Mouse (Mus musculus) right cerebral cortex, adult 2 months (tissue): ENCODE data around the gene Otogl.
"Not testable (repeated sequence)": the region's sequence is repeated elsewhere in the genome, so short reads cannot be mapped to it uniquely, and the experiment has no call there.

ENCODE experiments used
- DNase-seq, 2 experiments: peaks; one replicate each; pipeline ENCODE4 v3.0.0; 2021 to 2022; ENCODE audit warnings: low spot score in 2 of 2

Gene Otogl

DNA sequence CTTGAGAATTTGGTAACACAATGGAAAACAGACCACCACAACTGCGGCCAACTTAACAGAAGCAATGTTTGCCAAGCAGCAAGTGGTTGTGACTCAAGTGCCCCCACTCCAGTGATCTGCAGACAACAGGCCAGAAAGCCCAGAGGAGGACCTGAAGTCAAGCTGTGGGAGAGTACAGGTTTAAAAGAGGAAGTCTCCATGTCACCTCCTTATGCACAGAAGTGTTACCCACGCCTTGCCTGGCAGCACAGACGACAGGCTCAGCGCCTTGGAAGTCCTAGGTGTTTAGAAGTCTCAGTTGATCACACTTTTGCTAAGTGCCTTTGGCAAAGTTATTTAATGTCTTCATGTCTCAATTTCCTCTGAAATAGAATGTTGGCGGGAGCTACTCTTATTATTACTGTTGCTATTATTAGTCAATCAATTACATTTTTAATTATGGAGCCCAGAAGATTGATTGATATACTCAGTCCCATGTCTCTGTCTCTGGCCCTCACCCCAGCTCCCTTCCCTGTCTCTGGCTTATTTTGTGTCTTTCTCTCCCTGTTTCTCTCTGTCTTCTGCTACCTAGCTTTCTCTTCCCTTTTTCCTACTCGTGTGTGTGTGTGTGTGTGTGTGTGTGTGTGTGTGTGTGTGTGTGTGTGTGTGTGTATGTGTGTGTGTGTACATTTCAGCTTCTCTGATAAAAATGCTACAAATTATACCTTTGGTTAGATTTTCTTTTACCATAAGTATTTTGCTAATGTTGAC, 101.1 kb downstream of the Otogl start:
- no peak for DNase-seq

DNA sequence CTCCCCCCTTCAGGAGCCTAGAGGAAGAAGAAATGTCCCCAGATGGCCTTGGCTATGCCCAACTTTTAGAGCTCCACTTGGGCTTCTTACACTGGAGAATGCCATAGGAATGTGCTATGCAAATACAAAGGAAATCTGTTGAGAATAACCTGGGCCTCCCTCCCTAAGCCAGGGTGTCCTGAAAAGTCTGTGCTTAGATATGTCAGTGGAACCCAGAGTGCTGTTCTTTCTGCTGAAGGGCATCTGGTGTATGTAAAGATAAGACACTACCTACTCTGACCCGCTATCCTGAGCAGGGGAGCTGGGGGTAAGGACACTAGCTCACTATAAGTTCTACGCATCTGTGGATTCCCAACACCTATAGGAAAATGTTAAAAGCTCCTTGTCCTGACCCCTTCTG, 106.7 kb downstream of the Otogl start:
- DNase-seq = no peak

DNA sequence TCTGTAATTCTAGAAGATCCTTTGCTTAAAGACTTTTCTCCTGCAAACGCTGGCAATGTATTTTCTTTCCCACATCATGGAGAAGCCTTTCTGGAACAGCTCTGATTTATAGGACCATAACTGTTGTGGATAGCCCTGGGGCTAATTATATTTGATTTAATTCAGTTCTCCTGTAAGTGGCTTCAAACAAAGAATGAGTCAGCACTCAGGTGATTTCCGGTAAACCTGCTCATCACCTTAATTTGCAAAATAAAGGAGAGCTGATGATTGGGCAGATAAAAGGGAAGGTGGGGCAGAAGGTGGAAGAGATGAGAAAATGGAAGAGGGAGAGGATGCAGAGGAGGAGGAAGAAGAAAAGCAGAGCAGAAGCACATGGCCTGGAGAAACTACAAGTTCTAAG, 107.6 kb downstream of the Otogl start:
- not testable (repeated sequence) for DNase-seq

DNA sequence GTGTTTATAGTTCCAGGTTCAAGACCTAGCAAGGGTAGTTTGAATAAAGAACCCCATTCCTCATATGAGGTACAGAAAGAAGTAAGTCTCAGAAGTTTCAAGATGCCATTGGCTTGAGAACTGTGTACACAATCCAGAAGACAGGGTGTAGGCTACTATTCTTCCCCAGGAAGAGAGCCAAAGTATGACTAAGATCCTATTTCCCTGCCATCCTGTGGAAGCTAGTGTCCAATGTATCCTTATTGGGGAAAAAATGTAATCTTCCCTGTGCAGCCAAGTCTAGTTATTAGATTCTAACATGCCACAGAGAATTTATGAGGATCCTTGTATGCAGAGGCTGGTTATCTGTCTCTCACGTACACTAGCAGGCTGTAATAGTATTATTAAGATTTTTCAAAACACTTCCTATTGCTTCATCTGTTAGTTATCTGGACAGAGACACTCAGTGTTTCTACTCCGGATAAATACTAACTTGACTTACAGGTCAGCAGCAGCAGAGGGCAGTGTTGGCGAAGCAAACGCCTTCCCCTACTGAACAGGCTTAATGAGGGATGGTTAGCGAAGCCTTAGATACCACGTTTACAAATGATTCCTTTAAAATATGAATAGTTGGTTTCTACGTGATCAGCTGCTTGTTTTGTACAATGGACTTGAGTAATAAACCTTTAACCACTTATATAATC, 112.1 kb downstream of the Otogl start:
- DNase-seq = peak; percentile 64 to 75

DNA sequence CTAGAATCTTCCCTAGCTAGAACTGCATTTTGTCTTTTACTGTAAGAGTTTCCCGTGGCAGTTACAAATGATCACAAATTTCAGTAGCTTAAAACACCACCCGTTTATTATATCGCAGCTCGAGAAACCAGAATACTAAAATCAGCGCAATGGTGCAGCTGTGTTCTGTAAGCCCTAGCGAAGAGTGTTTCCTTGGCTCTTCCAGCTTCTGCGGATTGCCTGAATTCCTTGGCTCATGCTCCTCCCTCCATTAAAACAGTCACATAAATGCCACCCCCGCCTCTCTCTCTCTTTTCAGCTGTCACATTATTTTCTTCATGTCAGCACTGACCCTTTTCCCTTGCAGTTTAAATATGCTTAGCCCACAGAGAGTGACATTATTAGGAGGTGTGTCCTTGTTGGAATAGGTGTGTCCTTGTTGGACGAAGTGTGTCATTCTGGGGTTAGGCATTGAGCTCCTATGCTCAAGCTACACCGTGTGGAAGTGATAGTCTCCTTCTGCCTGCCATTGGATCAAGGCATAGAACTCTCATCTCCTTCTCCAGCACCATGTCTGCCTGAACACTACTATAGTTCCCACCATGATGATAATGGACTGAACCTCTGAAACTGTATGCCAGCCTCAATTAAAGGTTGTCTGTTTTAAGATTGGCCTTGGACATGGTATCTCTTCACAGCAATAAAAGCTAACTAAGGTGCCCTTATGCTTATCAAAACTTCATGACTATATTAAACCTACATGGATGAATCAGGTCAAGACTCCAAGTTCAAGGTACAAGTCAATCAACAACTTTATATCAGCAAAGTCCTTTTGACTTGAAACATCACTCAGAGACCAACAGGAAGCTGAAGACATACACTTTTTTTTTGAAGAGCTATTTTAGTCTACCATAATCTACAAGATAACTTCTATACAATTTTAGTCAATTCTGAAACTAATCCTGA, 116.8 kb downstream of the Otogl start:
- DNase-seq = no peak

DNA sequence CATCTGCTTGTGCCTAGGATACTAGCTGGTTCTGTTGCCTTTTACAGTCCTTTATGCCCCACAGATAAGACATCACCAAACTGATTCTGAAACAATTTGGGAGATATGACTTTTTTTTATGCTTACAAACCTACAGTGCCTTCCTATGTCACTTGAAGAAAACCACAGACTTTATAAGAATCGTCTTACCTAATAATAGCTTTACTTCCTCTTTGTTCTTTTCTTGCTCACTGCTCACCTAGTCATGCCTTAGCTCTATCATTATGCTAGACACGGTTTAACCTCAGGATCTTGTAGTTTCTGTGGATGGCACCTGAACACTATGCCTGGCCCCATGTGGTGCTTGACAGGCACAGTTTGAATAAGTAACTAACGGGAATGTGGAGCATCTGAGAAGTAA, 119.4 kb downstream of the Otogl start:
- no peak for DNase-seq

DNA sequence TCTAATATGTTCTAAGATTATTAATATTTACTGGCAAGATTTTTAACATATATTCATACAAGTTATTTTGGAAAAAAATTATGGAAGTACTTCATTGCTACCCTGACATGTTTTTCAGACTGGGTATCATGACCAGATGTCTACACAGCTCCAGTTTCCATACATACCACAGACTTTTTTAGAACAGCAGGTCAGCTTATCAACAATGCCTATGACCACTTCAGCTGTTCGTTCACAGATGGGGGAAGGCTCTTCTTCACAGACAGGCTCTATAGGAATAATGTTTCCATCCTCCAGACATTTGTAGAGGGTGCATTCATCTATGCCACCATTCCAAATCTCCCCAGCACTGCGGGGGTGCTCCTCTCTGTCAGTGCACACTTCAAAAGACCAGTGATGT, 132.4 kb downstream of the Otogl start:
- DNase-seq = no peak

DNA sequence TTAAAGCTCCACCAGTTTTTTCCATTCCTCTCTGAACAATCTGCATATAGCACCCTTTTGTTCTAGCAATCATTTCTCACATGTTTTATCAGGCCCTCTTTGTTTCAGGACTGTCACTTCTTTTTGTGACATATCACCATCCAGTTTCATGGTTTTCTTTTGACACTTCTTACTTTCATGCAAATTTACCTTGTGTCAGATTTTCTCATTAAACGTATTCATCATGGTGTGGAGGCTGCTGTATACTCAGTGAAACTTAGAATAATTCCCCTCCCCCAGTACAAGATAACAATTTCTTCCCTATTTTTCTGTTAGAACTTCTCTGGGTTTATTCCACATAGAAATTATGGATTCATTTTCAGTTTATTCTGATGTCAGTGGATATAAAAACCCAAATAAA, 152.3 kb downstream of the Otogl start:
- no peak for DNase-seq

DNA sequence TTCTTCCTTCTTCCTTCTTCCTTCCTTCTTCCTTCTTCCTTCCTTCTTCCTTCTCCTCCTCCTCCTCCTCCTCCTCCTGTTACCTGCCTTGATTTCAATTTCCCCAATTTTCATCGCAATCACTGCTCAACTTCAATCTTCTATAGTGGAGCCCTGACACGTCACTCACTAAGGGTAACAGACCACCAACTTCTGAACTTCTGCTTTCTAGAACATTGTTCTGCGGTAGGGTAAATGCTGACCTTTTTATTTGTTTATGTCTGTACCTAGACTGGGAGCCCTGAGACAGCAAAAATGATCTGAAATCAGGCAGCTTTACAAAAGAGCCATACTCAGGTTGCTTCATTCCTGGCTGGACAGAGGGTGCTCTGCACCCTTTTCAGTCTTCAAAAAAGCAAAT, 158.5 kb downstream of the Otogl start:
- DNase-seq = no peak

DNA sequence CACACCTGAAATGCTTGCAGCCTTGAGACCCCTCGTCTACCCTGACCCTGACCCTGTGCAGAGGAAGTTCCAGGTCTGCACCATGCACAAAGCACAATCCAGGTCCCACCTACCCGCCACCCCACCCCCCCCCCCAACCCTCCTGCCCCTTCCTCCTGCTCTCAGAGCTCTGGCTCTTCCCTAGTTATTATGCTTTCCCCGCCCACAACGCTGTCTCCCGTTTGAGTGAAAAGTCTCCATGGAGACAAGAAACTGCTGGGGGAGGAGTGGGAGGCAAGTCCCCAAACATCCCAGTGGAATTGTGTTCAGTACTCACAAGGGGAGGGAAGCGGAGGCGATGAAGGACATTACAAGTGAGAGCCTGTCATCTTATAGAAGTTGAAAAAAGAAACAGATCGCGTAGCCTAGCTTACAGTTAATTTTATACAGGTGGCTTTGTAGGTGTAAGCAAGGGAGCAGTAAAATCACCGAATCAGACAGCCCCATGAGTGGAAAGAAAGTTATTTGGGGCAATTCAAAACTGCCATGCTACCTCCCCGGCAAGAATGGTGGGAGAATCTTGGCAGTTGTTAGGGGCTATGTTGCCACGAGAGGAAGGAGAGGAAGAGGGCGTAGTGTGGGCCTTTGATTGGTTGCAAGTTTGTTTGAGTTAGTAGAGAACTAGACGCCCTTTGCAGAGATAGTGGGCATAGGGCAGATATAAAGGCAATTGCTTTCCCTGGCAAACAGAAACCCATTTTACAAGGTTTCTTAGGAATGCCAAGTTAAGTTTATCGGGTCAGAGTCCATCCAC, 159.4 kb downstream of the Otogl start:
- peak; percentile 84 to 88 for DNase-seq

DNA sequence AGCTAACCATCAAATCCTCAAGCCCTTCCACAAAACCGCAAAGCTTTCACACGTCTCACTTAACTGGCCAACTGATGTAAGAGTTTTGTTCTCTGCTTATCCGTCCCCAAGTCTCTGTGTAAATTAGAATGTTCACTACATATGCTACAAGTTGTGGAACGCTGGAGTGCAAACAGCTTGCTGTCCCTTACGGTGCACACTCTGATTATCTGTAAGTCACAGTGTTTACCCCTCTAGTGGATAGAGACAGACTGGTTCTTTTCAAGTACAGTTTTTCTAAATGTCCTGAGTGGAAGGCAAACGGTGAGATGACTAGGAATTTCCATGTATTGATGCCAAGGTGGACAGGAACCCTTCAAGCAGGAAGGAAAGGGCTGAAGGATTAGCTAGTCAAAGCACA, 160.0 kb downstream of the Otogl start:
- peak in 1 of 2 experiments; percentile 20 for DNase-seq

DNA sequence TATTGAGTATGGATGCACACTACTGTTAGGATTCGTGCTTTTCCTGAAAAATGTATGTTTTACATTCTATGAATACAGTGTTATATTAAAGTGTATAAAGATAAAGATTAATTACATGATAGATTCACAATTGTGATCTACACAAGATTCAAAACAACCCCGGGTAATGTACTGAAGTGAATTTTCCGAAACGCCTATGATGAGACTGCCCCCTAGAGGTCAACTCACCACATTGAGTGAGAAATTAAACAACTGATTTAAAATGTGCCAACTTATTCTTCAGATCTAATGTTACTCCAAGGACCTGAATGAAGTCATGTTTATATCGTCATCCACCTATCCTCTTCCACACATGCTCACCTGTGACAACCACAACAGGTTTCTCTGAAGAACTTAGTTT, 164.4 kb downstream of the Otogl start:
- DNase-seq = peak; percentile 36 to 62

DNA sequence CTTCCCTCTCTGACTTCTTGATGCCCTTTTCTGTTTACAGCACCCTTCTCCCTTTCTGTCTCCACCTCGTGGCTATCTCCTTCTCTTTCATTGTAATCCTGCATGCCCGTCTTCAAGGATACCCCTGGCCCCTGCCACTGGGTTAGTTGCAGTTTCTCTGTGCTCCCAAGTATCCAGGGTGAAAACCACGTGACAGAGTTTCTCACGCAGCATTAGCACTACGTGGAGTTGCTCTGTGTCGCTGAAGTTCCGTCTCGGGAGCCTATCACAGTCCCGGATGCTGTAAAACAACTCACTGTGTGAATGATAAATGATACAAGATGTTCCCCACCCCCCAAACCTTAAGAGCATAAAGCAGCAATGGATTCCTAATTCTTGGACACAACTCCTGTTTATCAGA, 165.2 kb downstream of the Otogl start:
- no peak for DNase-seq

DNA sequence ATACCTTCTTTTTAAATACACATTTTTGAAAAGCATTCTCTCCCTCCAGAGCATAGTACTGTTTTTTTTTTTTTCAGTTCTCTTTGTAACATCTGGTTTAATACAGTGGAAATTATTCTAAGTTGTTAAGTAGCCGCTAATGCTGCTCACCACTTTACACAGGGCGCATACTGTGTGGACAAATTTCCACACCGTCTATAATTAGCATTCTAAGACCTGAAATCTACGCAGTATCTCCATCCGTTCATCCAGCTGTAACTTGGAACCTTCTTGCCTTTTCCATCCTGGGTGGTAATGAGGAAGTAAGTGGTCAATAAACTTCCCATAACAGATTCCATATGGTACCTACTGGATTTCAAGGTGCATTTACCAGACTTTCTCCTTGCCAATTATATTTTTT, 172.1 kb downstream of the Otogl start:
- DNase-seq = no peak

DNA sequence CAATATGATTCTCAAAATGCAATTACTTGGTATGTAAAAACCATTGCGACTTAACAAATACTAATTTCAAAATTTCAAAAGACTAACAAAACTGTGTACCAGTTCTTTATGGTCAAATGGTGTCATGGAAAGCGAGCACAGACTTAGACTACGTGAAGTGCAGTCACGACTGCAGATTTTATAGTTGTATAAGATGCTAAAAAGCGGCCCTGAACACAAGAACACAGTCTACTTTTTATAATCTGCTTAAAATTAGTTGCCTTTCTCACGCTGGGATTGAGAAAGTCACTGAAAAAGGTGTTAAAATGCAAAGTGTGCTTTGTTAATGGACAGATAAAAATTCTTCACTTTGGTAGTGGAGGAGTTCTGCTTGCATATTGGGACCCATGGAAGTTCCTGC, 174.2 kb downstream of the Otogl start:
- no peak for DNase-seq

DNA sequence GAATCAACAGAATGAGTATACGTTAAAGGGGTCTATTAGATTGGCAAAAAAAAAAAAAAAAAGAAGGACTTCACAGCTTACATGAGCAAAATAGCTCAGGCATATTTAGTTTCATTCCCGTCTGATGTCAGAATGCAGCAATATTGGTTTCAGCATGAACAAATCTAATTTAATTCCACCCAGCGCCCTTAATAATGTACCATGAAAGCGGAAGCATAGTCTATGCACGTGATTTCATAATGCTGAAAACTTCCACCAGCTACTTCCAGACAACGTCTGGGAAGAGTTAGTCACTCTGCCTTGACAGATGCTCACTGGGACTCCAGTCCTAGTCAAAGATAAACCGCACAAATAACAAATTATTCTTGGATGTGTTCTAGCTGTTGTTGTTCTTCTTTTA, 176.5 kb downstream of the Otogl start:
- no peak for DNase-seq

DNA sequence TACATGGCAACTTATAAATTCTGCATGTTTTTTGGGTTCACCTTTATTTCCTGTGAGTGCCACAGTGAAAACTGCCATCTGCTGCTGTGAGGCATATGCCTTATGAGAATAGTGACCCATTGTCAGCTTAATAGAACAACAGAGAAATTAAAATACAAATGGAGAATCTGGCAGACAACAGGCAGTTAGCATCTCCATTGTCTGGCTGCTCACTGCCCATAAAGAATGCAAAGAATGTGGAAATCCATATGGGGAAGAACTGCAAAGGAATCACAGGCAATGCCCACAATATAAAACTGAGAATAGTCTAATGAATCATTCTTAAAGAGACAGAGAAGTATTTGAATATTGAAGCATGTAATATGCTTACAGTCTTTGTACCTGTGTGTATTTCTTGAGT, 177.6 kb downstream of the Otogl start:
- no peak for DNase-seq

DNA sequence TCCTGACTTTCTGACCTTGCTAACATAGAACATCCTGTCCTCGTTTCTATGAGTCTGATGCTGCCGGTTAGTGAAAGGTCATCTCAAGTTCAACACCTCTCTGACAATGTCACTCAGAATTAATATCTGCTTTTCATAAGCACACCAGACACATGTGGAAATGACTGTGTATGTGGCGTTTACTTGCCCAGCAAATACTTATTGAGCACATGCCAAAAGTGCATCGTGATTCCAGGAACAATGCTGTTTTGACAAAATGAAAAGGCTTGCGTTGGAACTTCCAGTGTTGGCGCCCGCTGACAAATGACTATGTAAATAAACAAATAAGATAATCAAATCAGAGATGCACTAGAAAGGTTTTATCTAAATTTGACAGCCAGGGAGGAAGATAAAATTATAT, 186.3 kb downstream of the Otogl start:
- no peak for DNase-seq

DNA sequence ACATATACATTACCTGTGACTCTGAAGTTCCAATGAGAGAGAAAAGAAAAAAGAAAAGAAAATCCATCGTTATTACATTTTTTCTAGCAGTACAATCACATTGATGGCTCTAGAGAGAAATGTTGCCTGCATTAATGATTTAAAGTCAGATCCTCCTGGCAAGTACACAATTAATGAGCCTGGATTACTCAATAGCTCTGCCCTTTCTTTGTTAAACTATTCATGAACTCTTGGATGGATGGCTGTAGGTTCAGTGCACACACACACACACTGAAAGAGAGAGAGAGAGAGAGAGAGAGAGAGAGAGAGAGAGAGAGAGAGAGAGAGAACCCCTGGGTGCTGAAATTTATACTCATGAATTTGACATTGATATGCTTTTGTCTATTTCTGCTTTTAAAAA, 192.1 kb downstream of the Otogl start, which contains the start of gene Ptprq:
TSS of gene Ptprq (minus strand) at position 246 of the 400 bp plus-strand sequence.
- DNase-seq = no peak
